Mouse (Mus musculus): ENCODE measurements around the gene Erc2.

DNA sequence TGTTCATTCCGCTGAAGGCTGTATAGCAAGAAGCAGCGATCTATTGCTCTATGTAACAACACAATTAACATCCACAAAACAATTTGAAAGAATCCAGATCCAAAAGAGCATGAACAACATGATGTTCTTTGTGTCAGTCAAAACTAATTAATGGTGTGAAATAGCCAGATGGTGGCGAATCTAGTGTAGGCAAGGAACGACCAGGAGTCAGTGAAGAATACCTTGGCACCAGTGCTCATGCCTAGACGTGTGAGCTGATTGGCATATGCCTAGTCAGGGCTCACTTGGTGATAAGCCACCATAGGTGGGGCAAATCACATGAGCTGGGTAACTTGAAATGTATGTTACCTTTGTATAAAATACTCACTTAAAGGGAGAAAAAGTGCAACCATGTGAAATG is 265.3 kb downstream of the Erc2 start:
- TF ChIP-seq GATA1 (IDR thresholded peaks at IDR 0.05; ENCODE audit: borderline replicate concordance, low read length) (no peak), FLI1 (IDR thresholded peaks at IDR 0.05; ENCODE audit: low read length) (no peak)
